Mouse (Mus musculus): Measurements from ENCODE around the gene Metap1d. TPM values are rescaled to one million over a fixed set of nuclear protein-coding genes. Genes with fewer than 3 reads are reported as not detected.

The Metap1d gene
- total and polyA plus RNA-seq, 2 experiments from 2014 or later = 14.4 to 25.1 TPM

DNA sequence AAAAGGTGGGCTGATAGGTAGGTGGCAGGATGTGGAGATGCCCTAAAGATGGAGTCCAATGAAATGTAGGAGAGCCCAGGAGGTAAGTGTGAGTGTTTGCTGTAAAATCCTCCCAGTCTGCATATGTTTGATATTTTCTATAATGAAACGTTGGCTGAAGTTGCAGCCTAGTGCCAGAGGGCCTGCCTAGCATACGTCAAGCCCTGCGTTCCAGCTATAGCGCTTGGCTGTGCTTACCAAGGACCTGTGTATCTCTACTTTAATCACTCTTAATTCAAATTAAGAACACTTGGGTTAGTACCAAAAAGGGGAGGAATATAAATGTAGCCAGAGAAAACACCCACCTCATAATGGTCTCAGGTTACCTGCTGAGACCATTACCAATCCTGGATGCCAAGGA is 22.7 kb downstream of the Metap1d start:
- WGBS = 81% methylated on average over 4 of the region's 4 CpGs

DNA sequence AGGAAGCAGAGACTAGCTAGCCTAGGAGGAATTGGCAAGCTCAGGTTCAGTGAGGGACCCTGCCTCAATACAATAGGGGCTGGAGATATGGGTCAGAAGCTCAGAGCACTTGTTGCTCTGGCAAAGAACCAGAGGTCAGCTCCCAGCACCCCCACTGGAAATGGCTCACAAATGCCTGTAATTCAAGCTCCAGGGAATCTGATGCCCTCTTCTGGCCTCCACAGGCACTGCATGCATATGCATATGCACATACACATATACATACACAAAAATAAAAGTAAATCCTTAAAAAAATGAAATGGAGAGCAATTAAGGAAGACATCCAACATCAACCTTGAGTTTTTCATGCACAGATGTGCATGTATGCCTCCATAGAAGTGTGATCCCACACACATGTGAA is 24.7 kb downstream of the Metap1d start:
- Histone ChIP-seq H3K9me3 (ENCODE audit: low read length) (no peaks in the 10 kb centered on the region), H3K9ac (replicated peaks; ENCODE audit: low read length, poor library complexity, severe bottlenecking) (no peak overlapping the region), H3K27ac (ENCODE audit: low read depth, low read length) (no peak overlapping the region), H3K4me1 (ENCODE audit: insufficient read depth, low read length) (no peaks in the 10 kb centered on the region), H3K36me3 (ENCODE audit: insufficient read depth, low read length) (no peaks in the 10 kb centered on the region), H3K27me3 (ENCODE audit: insufficient read depth, low read length) (no peaks in the 10 kb centered on the region), H3K4me3 (ENCODE audit: low read depth, low read length) (no peak overlapping the region), H3K4me2 (ENCODE audit: low read depth, low read length, poor library complexity, severe bottlenecking) (no peak overlapping the region)
- ATAC-seq (ENCODE audit: low FRiP score) (no peak), DNase-seq (ENCODE audit: low spot score) (no peak)
- TF ChIP-seq CTCF (IDR thresholded peaks at IDR 0.05) = 0 out of 2 replicates have a peak, but pooled peaks have one; percentile 19

More for the DNA sequence above, 22.7 kb downstream of the Metap1d start:
- Histone ChIP-seq H3K4me3 (ENCODE audit: low read depth, low read length) (no peak overlapping the region), H3K4me1 (ENCODE audit: insufficient read depth, low read length) (no peaks in the 10 kb centered on the region), H3K36me3 (ENCODE audit: insufficient read depth, low read length) (no peaks in the 10 kb centered on the region), H3K4me2 (ENCODE audit: low read depth, low read length, poor library complexity, severe bottlenecking) (no peak overlapping the region), H3K9ac (replicated peaks; ENCODE audit: low read length, poor library complexity, severe bottlenecking) (no peak overlapping the region), H3K27ac (ENCODE audit: low read depth, low read length) (no peak overlapping the region), H3K9me3 (ENCODE audit: low read length) (no peaks in the 10 kb centered on the region), H3K27me3 (ENCODE audit: insufficient read depth, low read length) (no peaks in the 10 kb centered on the region)
- DNase-seq (ENCODE audit: low spot score) (no peak), ATAC-seq (ENCODE audit: low FRiP score) (no peak)
- TF ChIP-seq CTCF (IDR thresholded peaks at IDR 0.05) = no peak

DNA sequence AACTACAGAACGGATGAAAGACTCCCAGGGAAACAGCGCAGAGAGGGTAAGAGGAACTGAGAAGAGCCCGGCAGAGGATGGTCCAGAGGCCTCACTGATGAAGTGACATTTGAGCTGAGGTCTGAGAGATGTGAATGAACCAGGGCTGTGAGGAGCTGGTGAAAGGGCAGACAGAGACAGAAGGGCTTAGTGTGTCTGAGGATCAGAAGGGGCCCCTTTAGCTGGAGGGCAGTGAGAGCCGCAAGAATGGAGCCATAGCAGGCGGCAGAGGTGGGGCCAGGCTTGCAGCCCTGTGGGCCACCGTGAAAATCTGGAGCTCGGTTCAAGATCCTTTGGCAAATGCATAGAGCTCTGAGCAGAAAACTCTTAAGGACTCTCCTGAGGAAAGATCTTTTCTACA is 26.8 kb downstream of the Metap1d start:
- 16% methylated on average over 7 of the region's 7 CpGs for WGBS

DNA sequence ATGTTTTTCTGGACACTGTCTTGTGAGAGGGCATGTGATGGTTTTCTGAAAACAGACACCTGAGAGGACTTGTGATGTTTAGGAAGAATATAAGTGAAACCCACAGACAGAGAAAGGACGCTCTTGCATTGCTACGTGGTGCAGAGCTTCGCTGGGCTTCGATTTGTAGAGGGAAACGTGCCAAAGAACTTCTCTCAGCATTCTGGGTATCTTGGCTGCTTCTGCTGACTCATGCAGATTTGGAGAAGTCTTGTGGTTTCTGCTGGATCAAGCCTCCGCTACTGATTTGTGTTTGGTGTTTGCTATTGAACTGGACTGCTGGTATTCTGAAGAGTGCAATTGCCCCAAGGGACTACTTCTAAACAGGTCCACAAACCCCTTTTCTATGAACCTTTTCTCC is 28.7 kb downstream of the Metap1d start:
- no peaks in the 10 kb centered on the region for H3K27me3 ChIP-seq (ENCODE audit: insufficient read depth, low read length)
- H3K27ac ChIP-seq (ENCODE audit: low read depth, low read length) = no peak overlapping the region
- no peak overlapping the region for H3K4me3 ChIP-seq (ENCODE audit: low read depth, low read length)
- 83% methylated on average over 6 of the region's 6 CpGs for WGBS
- no peak for ATAC-seq (ENCODE audit: low FRiP score)
- no peak overlapping the region for H3K9ac ChIP-seq (replicated peaks; ENCODE audit: low read length, poor library complexity, severe bottlenecking)
- H3K9me3 ChIP-seq (ENCODE audit: low read length) = no peaks in the 10 kb centered on the region
- H3K4me1 ChIP-seq (ENCODE audit: insufficient read depth, low read length) = no peaks in the 10 kb centered on the region
- no peak overlapping the region for H3K4me2 ChIP-seq (ENCODE audit: low read depth, low read length, poor library complexity, severe bottlenecking)
- no peaks in the 10 kb centered on the region for H3K36me3 ChIP-seq (ENCODE audit: insufficient read depth, low read length)
- no peak for DNase-seq (ENCODE audit: low spot score)
- no peak for TF ChIP-seq CTCF (IDR thresholded peaks at IDR 0.05)

More for the DNA sequence above, 26.8 kb downstream of the Metap1d start:
- Histone ChIP-seq H3K4me2 (ENCODE audit: low read depth, low read length, poor library complexity, severe bottlenecking) (no peak overlapping the region), H3K4me1 (ENCODE audit: insufficient read depth, low read length) (no peaks in the 10 kb centered on the region), H3K4me3 (ENCODE audit: low read depth, low read length) (no peak overlapping the region), H3K9me3 (ENCODE audit: low read length) (no peaks in the 10 kb centered on the region), H3K27ac (ENCODE audit: low read depth, low read length) (no peak overlapping the region), H3K9ac (replicated peaks; ENCODE audit: low read length, poor library complexity, severe bottlenecking) (no peak overlapping the region), H3K36me3 (ENCODE audit: insufficient read depth, low read length) (no peaks in the 10 kb centered on the region), H3K27me3 (ENCODE audit: insufficient read depth, low read length) (no peaks in the 10 kb centered on the region)
- no peak for TF ChIP-seq CTCF (IDR thresholded peaks at IDR 0.05)
- ATAC-seq (ENCODE audit: low FRiP score) (no peak), DNase-seq (ENCODE audit: low spot score) (no peak)

DNA sequence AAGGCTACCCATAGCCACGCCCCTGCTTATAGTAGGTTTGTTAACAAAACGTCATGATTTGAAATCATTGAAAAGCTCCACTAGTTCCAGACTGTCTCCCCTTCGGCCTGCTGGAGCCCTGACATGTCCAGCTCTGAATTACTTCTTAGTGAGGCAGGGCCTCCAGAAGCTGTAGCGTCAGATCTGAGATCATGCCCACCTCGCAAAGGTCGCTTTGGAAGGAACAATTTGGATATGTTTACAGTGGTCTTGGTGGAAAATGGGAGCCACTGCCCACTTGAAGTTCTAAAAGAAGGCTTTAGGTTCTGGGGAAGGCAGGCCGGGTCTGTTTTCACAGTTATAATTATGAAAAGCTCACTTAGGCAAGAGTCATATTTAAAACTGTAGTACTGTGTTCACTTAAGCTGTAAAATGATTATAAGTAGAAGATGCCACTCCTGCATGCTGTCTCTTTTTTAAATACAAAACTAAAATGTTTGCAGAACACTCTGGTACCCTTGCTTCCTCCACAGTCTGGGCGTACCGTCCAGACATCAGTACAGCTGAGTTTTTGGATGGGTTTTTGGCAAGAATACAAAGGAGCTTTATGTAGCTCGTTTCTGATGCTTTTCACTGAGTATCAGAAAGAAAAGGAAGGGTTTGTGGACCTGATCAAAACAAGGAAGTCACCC is 30.1 kb downstream of the Metap1d start:
- Histone ChIP-seq H3K4me3 (ENCODE audit: low read depth, low read length) (no peak overlapping the region), H3K36me3 (ENCODE audit: insufficient read depth, low read length) (no peaks in the 10 kb centered on the region), H3K4me2 (ENCODE audit: low read depth, low read length, poor library complexity, severe bottlenecking) (no peak overlapping the region), H3K27me3 (ENCODE audit: insufficient read depth, low read length) (no peaks in the 10 kb centered on the region), H3K4me1 (ENCODE audit: insufficient read depth, low read length) (no peaks in the 10 kb centered on the region), H3K9me3 (ENCODE audit: low read length) (no peaks in the 10 kb centered on the region), H3K27ac (ENCODE audit: low read depth, low read length) (no peak overlapping the region), H3K9ac (replicated peaks; ENCODE audit: low read length, poor library complexity, severe bottlenecking) (no peak overlapping the region)
- no peak for TF ChIP-seq CTCF (IDR thresholded peaks at IDR 0.05)
- DNase-seq (ENCODE audit: low spot score) = no peak
- 68% methylated on average over 10 of the region's 10 CpGs for WGBS
- no peak for ATAC-seq (ENCODE audit: low FRiP score)

DNA sequence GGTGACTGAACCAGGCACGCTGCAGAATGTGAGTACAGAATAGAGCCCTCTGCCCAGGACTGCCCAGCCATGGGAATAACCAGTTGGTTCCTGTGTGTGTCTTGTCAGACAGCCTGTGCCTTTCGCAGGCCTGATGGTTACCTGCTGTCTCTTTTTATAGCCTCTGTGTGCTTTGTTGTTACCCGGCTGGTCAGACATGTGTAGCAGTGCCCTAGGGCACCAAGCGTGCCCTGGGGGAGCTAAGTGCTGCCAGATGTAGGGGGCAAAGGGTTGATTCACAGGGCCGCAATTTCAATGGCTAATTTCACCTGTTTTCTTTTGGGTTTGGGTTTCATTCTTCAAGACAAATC is 30.6 kb downstream of the Metap1d start:
- H3K4me1 ChIP-seq (ENCODE audit: insufficient read depth, low read length) = no peaks in the 10 kb centered on the region
- no peak overlapping the region for H3K4me3 ChIP-seq (ENCODE audit: low read depth, low read length)
- DNase-seq (ENCODE audit: low spot score) (peak; percentile 9), ATAC-seq (ENCODE audit: low FRiP score) (no peak)
- no peaks in the 10 kb centered on the region for H3K27me3 ChIP-seq (ENCODE audit: insufficient read depth, low read length)
- H3K9me3 ChIP-seq (ENCODE audit: low read length) = no peaks in the 10 kb centered on the region
- no peak for TF ChIP-seq CTCF (IDR thresholded peaks at IDR 0.05)
- no peak overlapping the region for H3K4me2 ChIP-seq (ENCODE audit: low read depth, low read length, poor library complexity, severe bottlenecking)
- WGBS = 49% methylated on average over 5 of the region's 5 CpGs
- H3K36me3 ChIP-seq (ENCODE audit: insufficient read depth, low read length) = no peaks in the 10 kb centered on the region
- no peak overlapping the region for H3K9ac ChIP-seq (replicated peaks; ENCODE audit: low read length, poor library complexity, severe bottlenecking)
- no peak overlapping the region for H3K27ac ChIP-seq (ENCODE audit: low read depth, low read length)

All from midbrain, postnatal 0 days (tissue).